Mouse (Mus musculus) cortical plate, adult 2 months (tissue): Measurements from ENCODE around the gene Mrpl24. TPM values are rescaled to one million over a fixed set of nuclear protein-coding genes. Genes with fewer than 3 reads are reported as not detected.

Source experiments
- H3K27ac ChIP-seq: fragments of 200-500 bp; 2 replicates; pipeline ENCODE4 v1.5.1; 2012; ENCODE audit warnings: low read length, control low read depth, inconsistent platforms; ENCODE audit not compliant: insufficient read depth
- H3K4me1 ChIP-seq: fragments of 200-500 bp; 2 replicates; pipeline ENCODE4 v1.6.1; 2011; ENCODE audit warnings: low read length; ENCODE audit not compliant: control insufficient read depth, insufficient read depth
- H3K4me3 ChIP-seq: fragments of 200-500 bp; 2 replicates; pipeline ENCODE4 v1.5.1; 2011; ENCODE audit warnings: mild to moderate bottlenecking, low read length, control low read depth; ENCODE audit not compliant: insufficient read depth
- CTCF ChIP-seq: fragments of 200-500 bp; IDR thresholded peaks from 2 replicates; pipeline ENCODE4 v1.5.1; 2011; ENCODE audit warnings: mild to moderate bottlenecking, control low read depth, low read length; ENCODE audit not compliant: insufficient read depth; ENCODE audit errors: extremely low read depth
- POLR2A ChIP-seq: fragments of 200-500 bp; IDR thresholded peaks from 2 replicates; pipeline ENCODE4 v1.6.1; 2011; ENCODE audit warnings: mild to moderate bottlenecking, low read length, control low read depth; ENCODE audit not compliant: insufficient read depth; ENCODE audit errors: extremely low read depth
- polyA plus RNA-seq: library from polyadenylated mRNA; depleted of rRNA; stranded (reverse); fragments of >200 nt; gene quantifications from 2 replicates; pipeline ENCODE4 v1.2.3, GENCODE M21; 2012

The Mrpl24 gene
- polyA plus RNA-seq, 1 experiment = 69.2 TPM

DNA sequence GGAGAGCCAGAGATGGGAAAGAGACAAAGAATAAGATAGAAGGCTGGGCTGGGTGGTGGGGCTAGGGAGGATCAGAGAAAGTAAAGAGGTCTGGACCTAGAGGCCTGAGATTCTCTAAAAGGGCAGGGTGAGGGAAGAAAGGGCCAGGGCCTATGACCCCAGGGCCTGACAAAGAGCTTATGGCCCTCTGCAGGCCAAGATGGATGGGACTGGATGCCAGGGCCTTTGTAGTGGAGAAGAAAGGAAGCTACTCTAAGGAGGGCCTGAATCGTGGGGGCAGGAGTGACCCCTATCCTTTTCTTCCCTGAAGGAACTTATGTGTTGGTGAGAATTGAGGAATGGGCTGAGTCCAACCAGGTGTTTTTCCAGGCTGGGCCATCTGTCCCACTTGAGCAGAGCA lies 38.8 kb downstream of the Mrpl24 start:
- TF ChIP-seq POLR2A = no peak
- TF ChIP-seq CTCF = no peak
- no peak overlapping the region for H3K4me3 ChIP-seq
- no peak overlapping the region for H3K27ac ChIP-seq
- H3K4me1 ChIP-seq = no peaks in the 10 kb centered on the region

DNA sequence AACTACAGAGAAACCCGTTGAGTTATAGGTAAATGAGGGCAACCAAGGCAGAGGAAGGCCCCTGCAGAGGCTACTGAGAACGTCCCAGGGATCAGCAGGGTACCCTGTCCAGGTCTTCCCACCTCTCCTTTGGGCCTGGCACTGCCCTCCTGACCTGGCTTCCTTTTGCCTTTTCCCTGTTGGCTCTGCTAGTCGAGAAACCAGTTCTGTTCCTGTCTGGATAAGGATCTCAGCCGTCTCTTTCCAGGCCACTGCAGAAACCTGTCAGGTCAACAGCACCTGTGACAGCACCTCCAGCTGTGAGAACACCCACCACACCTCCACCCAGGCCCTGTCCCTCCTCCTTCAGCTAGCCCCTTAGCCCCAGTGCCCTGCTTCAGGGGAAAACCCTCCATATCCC lies 39.2 kb downstream of the Mrpl24 start:
- no peak overlapping the region for H3K4me3 ChIP-seq
- TF ChIP-seq POLR2A (no peak), CTCF (no peak)

DNA sequence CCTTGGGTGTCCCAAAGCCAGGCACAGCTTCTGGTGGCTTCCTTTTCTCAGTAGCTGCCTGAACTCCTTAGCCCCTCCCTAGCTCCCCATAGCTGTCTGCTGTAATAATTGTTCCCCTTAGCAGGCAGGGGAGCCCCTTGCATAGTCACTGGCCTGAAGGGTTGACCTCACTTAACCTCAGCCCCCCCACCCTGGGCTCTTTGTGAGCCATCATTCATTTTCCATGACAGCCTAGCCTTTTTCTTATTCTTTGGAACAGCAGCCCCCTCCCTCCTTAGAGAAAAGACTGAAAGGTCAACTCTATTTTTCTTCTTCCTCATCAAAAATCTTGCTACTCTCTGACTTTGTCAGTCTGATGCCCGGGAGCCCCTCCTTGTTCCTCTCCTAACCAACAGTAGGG lies 39.7 kb downstream of the Mrpl24 start:
- Histone ChIP-seq H3K4me3 (no peak overlapping the region), H3K4me1 (no peaks in the 10 kb centered on the region), H3K27ac (no peak overlapping the region)
- TF ChIP-seq CTCF (no peak), POLR2A (no peak)

More for the DNA sequence above, 39.2 kb downstream of the Mrpl24 start:
- H3K4me1 ChIP-seq = no peaks in the 10 kb centered on the region
- H3K27ac ChIP-seq = no peak overlapping the region

- no peaks in the 10 kb centered on the region for H3K4me1 ChIP-seq
- no peak overlapping the region for H3K4me3 ChIP-seq
- H3K27ac ChIP-seq = no peak overlapping the region
- TF ChIP-seq POLR2A = no peak
- no peak for TF ChIP-seq CTCF
Measured at GRCm38 (mm10) chr3:87959371-87959770, 40.1 kb downstream of the Mrpl24 start.

GRCm38 (mm10) chr3:87960191-87960585 lies 40.9 kb downstream of the Mrpl24 start:
- H3K4me3 ChIP-seq = no peak overlapping the region
- H3K4me1 ChIP-seq = no peaks in the 10 kb centered on the region
- TF ChIP-seq POLR2A (no peak), CTCF (no peak)
- H3K27ac ChIP-seq = no peak overlapping the region

- H3K4me1 ChIP-seq = no peaks in the 10 kb centered on the region
- no peak overlapping the region for H3K4me3 ChIP-seq
- TF ChIP-seq POLR2A (no peak), CTCF (peak; percentile 95)
- no peak overlapping the region for H3K27ac ChIP-seq
Measured at GRCm38 (mm10) chr3:87960586-87961191, 41.4 kb downstream of the Mrpl24 start.

- 0 out of 2 replicates have a peak overlapping the region, but pooled peaks have one; percentile 3 for H3K4me3 ChIP-seq
- peaks cover 2% of the 10 kb centered on the region; the same call in 1 of the 2 replicates for H3K4me1 ChIP-seq
- TF ChIP-seq POLR2A (no peak), CTCF (peak; percentile 59)
- no peak overlapping the region for H3K27ac ChIP-seq
Measured at GRCm38 (mm10) chr3:87970184-87970938, 51.1 kb downstream of the Mrpl24 start.

DNA sequence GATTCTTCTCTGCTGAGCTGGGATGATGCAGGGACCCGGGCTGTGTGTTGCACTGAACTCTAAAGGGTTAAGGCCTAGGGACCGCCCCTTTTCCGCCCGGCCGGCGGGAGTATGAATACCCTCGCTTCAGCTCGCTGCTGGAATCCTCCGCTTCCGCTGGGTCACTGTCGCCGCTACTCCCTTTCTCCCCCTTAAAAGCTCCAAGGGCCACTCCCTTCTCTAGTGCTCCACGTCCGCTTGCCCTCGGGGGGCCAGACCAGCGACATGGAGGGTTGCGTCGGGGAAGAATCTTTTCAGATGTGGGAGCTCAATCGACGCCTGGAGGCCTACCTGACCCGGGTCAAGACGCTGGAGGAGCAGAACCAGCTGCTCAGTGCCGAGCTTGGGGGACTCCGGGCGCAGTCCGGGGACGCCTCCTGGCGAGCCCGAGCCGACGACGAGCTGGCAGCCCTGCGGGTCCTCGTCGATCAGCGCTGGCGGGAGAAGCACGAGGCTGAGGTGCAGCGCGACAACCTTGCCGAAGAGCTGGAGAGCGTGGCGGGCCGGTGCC lies 51.7 kb downstream of the Mrpl24 start, which contains the start of gene Nes:
Gene Nes, plus strand, starts transcription at position 140 of the 550 bp plus-strand sequence.
- Histone ChIP-seq H3K27ac (0 out of 2 replicates have a peak within 1 kb of the TSS, but pooled peaks have one; percentile 50), H3K4me1 (peaks cover 2% of the 10 kb centered on the region; the same call in 1 of the 2 replicates), H3K4me3 (peak within 1 kb of the TSS; percentile 3; the same call in 1 of the 2 replicates)
- no peak for TF ChIP-seq CTCF
- 0 out of 2 replicates have a peak, but pooled peaks have one; percentile 39 for TF ChIP-seq POLR2A

DNA sequence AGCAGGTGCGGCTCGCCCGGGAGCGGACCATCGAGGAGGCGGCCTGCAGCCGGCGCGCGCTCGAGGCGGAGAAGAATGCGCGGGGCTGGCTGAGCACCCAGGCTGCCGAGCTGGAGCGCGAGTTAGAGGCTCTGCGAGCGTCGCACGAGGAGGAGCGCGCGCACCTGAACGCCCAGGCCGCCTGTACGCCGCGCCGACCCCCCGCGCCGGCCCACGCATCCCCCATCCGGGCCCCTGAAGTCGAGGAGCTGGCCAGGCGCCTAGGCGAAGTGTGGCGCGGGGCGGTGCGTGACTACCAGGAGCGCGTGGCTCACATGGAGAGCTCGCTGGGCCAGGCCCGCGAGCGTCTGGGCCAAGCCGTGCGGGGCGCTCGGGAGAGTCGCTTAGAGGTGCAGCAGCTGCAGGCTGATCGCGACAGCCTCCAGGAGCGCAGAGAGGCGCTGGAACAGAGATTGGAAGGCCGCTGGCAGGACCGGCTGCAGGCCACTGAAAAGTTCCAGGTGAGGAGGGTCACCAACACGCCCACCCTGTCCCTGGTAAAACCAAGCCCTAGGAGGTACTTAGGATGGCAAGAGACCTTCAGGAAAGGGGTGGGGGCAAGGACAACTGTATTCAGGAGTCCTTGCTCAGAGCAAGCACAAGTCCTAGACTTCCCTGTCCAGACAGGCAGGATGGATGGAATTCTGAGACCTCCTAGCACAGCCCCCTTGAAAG lies 52.3 kb downstream of the Mrpl24 start:
- Histone ChIP-seq H3K4me3 (peak overlapping the region; percentile 3; the same call in 1 of the 2 replicates), H3K4me1 (peaks cover 2% of the 10 kb centered on the region; the same call in 1 of the 2 replicates), H3K27ac (0 out of 2 replicates have a peak overlapping the region, but pooled peaks have one; percentile 50)
- TF ChIP-seq CTCF = no peak
- TF ChIP-seq POLR2A = no peak
